Mouse (Mus musculus) C2C12 (cell line): Measurements from ENCODE around the gene Pagr1b. TPM values are rescaled to one million over a fixed set of nuclear protein-coding genes. Genes with fewer than 3 reads are reported as not detected.
A peak's percentile ranks its signal among the peaks of the same experiment; 100 is the strongest.

Experiments
- H3K27me3 ChIP-seq: one replicate; pipeline ENCODE4 v1.6.1; 2011; ENCODE audit not compliant: control insufficient read depth, insufficient read depth, insufficient read length
- H3K36me3 ChIP-seq: one replicate; pipeline ENCODE4 v1.6.1; 2011; ENCODE audit not compliant: control insufficient read depth, insufficient read depth
- H3K4me3 ChIP-seq: one replicate; pipeline ENCODE4 v1.5.1; 2011; ENCODE audit warnings: mild to moderate bottlenecking, control low read depth; ENCODE audit not compliant: poor library complexity, insufficient read depth, severe bottlenecking
- H3K79me2 ChIP-seq: one replicate; pipeline ENCODE4 v1.6.1; 2011; ENCODE audit not compliant: control insufficient read depth, insufficient read depth
- H3K79me3 ChIP-seq: one replicate; pipeline ENCODE4 v1.6.1; 2011; ENCODE audit warnings: low read depth, control low read depth
- H3ac ChIP-seq: one replicate; pipeline ENCODE3; 2011; ENCODE audit warnings: low read depth; ENCODE audit not compliant: control insufficient read depth, insufficient read length
- CEBPB ChIP-seq: IDR thresholded peaks from one replicate; pipeline ENCODE4 v1.6.1; 2011; ENCODE audit warnings: low read depth, mild to moderate bottlenecking, control low read depth, moderate library complexity
- CTCF ChIP-seq: IDR thresholded peaks from one replicate; pipeline ENCODE4 v1.5.1; 2011; ENCODE audit not compliant: control insufficient read depth, insufficient read depth, insufficient read length
- FOSL1 ChIP-seq: IDR thresholded peaks from one replicate; pipeline ENCODE4 v1.8.0; 2011; ENCODE audit warnings: mild to moderate bottlenecking, low read length; ENCODE audit not compliant: poor library complexity, insufficient read depth, severe bottlenecking
- MAX ChIP-seq: IDR thresholded peaks from one replicate; pipeline ENCODE4 v1.6.1; 2011; ENCODE audit warnings: mild to moderate bottlenecking, control low read depth
- MYOD1 ChIP-seq: IDR thresholded peaks from one replicate; pipeline ENCODE4 v1.6.1; 2011; ENCODE audit warnings: low read depth; ENCODE audit not compliant: control insufficient read depth, insufficient read length
- MYOG ChIP-seq: IDR thresholded peaks from one replicate; pipeline ENCODE4 v1.6.1; 2011; ENCODE audit not compliant: control insufficient read depth, insufficient read length; ENCODE audit errors: extremely low read depth
- USF1 ChIP-seq: IDR thresholded peaks from one replicate; pipeline ENCODE4 v1.6.1; 2011; ENCODE audit warnings: low read depth, mild to moderate bottlenecking, control low read depth, moderate library complexity
- polyA plus RNA-seq: library from polyadenylated mRNA; unstranded; fragments of >200 nt; fragmentation: generic; extraction: Trizol; gene quantifications from one replicate; pipeline ENCODE4 v1.2.1, GENCODE M21; 2012; ENCODE audit warnings: missing spikeins

The Pagr1b gene
- polyA plus RNA-seq, 1 experiment: 1.2 TPM

GRCm38 (mm10) chr7:127018416-127019305 lies 2.4 kb upstream of the Pagr1b start:
- Histone ChIP-seq H3K4me3 (no peak overlapping the region), H3ac (no peak overlapping the region), H3K79me2 (peaks cover 32% of the 10 kb centered on the region), H3K36me3 (peaks cover 24% of the 10 kb centered on the region), H3K79me3 (peaks cover 14% of the 10 kb centered on the region), H3K27me3 (no peaks in the 10 kb centered on the region)
- TF ChIP-seq CEBPB (no peak), MAX (no peak), MYOD1 (no peak), CTCF (no peak), FOSL1 (no peak), MYOG (no peak), USF1 (no peak)

GRCm38 (mm10) chr7:127017950-127018345 lies 1.7 kb upstream of the Pagr1b start:
- Histone ChIP-seq H3K79me2 (peaks cover 32% of the 10 kb centered on the region), H3K36me3 (peaks cover 24% of the 10 kb centered on the region), H3K27me3 (no peaks in the 10 kb centered on the region), H3K4me3 (no peak overlapping the region), H3ac (no peak overlapping the region), H3K79me3 (peaks cover 15% of the 10 kb centered on the region)
- TF ChIP-seq CEBPB: no peak
- no peak for TF ChIP-seq MYOG
- no peak for TF ChIP-seq FOSL1
- TF ChIP-seq MAX: no peak
- TF ChIP-seq MYOD1: no peak
- no peak for TF ChIP-seq CTCF
- no peak for TF ChIP-seq USF1

GRCm38 (mm10) chr7:127016971-127017949 lies 976 bp upstream of the Pagr1b start, which contains the start of gene Pagr1a:
Gene Pagr1a (minus strand): TSS chr7:127017352.
- Histone ChIP-seq H3K79me3 (peaks cover 18% of the 10 kb centered on the region), H3ac (peak within 1 kb of the TSS; percentile 62), H3K36me3 (peaks cover 18% of the 10 kb centered on the region), H3K4me3 (peak within 1 kb of the TSS; percentile 51), H3K27me3 (no peaks in the 10 kb centered on the region), H3K79me2 (peaks cover 33% of the 10 kb centered on the region)
- TF ChIP-seq CTCF: peak; percentile 76
- no peak for TF ChIP-seq CEBPB
- no peak for TF ChIP-seq MYOD1
- no peak for TF ChIP-seq USF1

GRCm38 (mm10) chr7:127016486-127016938 lies 228 bp upstream of the Pagr1b start:
- Histone ChIP-seq H3K79me3 (peaks cover 18% of the 10 kb centered on the region), H3ac (peak overlapping the region; percentile 62), H3K36me3 (peaks cover 15% of the 10 kb centered on the region), H3K79me2 (peaks cover 39% of the 10 kb centered on the region), H3K4me3 (peak overlapping the region; percentile 51), H3K27me3 (no peaks in the 10 kb centered on the region)
- no peak for TF ChIP-seq CTCF
- no peak for TF ChIP-seq MYOG
- TF ChIP-seq MAX: no peak
- TF ChIP-seq CEBPB: no peak
- TF ChIP-seq MYOD1: no peak
- no peak for TF ChIP-seq FOSL1
- no peak for TF ChIP-seq USF1

GRCm38 (mm10) chr7:127016081-127016480 lies 203 bp downstream of the Pagr1b start:
- H3K79me2 ChIP-seq: peaks cover 39% of the 10 kb centered on the region
- H3K4me3 ChIP-seq: peak overlapping the region; percentile 51
- no peak for TF ChIP-seq MYOD1
- TF ChIP-seq FOSL1: no peak
- no peak for TF ChIP-seq CTCF
- no peak for TF ChIP-seq USF1
- TF ChIP-seq CEBPB: no peak
- no peak for TF ChIP-seq MYOG
- peaks cover 18% of the 10 kb centered on the region for H3K79me3 ChIP-seq
- H3K36me3 ChIP-seq: peaks cover 15% of the 10 kb centered on the region
- no peaks in the 10 kb centered on the region for H3K27me3 ChIP-seq
- peak overlapping the region; percentile 62 for H3ac ChIP-seq
